Mouse (Mus musculus) C2C12 (cell line): ENCODE results near the gene Zfp597.

ENCODE experiments used
- CEBPB ChIP-seq: IDR thresholded peaks from one replicate; pipeline ENCODE4 v1.6.1; 2011; ENCODE audit warnings: low read depth, mild to moderate bottlenecking, control low read depth, moderate library complexity
- CTCF ChIP-seq: IDR thresholded peaks from one replicate; pipeline ENCODE4 v1.5.1; 2011; ENCODE audit not compliant: control insufficient read depth, insufficient read depth, insufficient read length
- MAX ChIP-seq: IDR thresholded peaks from one replicate; pipeline ENCODE4 v1.6.1; 2011; ENCODE audit warnings: mild to moderate bottlenecking, control low read depth
- MYOD1 ChIP-seq: IDR thresholded peaks from one replicate; pipeline ENCODE4 v1.6.1; 2011; ENCODE audit warnings: low read depth; ENCODE audit not compliant: control insufficient read depth, insufficient read length
- MYOG ChIP-seq: IDR thresholded peaks from one replicate; pipeline ENCODE4 v1.6.1; 2011; ENCODE audit not compliant: control insufficient read depth, insufficient read length; ENCODE audit errors: extremely low read depth
- USF1 ChIP-seq: IDR thresholded peaks from one replicate; pipeline ENCODE4 v1.6.1; 2011; ENCODE audit warnings: low read depth, mild to moderate bottlenecking, control low read depth, moderate library complexity

DNA sequence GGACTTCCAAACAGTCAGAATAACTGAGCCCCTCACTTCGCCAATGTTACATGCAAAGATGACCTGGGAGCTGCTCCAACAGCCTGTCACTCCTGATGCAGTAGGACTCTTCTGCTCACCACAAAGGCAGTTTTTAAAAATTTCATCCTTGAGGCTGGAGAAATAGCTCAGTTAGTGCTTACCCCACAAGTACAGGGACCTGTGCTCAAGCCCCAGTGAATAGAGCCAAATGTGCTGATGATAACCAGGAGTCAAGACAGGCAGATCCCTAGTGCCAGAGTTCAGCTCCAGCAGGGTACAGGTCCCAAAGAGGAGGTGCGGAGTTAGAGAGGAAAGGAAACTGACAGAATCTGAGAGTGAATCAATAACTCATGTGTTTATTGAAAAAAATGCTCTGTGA lies 48.9 kb downstream of the Zfp597 start:
- no peak for TF ChIP-seq USF1
- no peak for TF ChIP-seq MAX
- TF ChIP-seq CTCF = no peak
- TF ChIP-seq MYOG = no peak
- TF ChIP-seq MYOD1 = no peak
- TF ChIP-seq CEBPB = no peak
